Mouse (Mus musculus) stomach, embryonic 14.5 days (tissue): ENCODE measurements at regions not wholly inside any gene's neighbourhood (a gene's known extent, or its start where the extent isn't known, plus 50 kb on each side); places are given as distances from the start of the nearest gene placed in this dataset.
"Not testable (repeated sequence)": the region's sequence is repeated elsewhere in the genome, so short reads cannot be mapped to it uniquely, and the experiment has no call there.

Source experiments
- ATAC-seq: fragments of 200-750 bp; cut with Nextera tagmentation; 2 replicates; pipeline ENCODE4 v1.8.0; 2017; ENCODE audit warnings: low read depth, moderate TSS enrichment; ENCODE audit not compliant: insufficient number of reproducible peaks, insufficient read depth, low FRiP score
- H3K27ac ChIP-seq: fragments of 300-500 bp; sonication (generic); 2 replicates; pipeline ENCODE4 v1.5.1; 2014; ENCODE audit warnings: mild to moderate bottlenecking, low read length, moderate library complexity, mixed read lengths
- H3K27me3 ChIP-seq: fragments of 300-500 bp; sonication (generic); 2 replicates; pipeline ENCODE4 v1.6.1; 2014; ENCODE audit warnings: low read length, control low read depth, mixed read lengths; ENCODE audit not compliant: control insufficient read depth, insufficient read depth
- H3K36me3 ChIP-seq: fragments of 300-500 bp; sonication (generic); 2 replicates; pipeline ENCODE4 v1.6.1; 2014; ENCODE audit warnings: mild to moderate bottlenecking, control low read depth, low read length, moderate library complexity, mixed read lengths; ENCODE audit not compliant: control insufficient read depth, insufficient read depth
- H3K4me1 ChIP-seq: fragments of 300-500 bp; sonication (generic); 2 replicates; pipeline ENCODE4 v1.6.1; 2014; ENCODE audit warnings: low read length, control low read depth, mixed read lengths; ENCODE audit not compliant: control insufficient read depth, insufficient read depth
- H3K4me2 ChIP-seq: fragments of 300-500 bp; sonication (generic); replicated peaks from 2 replicates; pipeline ENCODE4 v1.6.1; 2014; ENCODE audit warnings: low read depth, low read length, control low read depth
- H3K4me3 ChIP-seq: fragments of 300-500 bp; sonication (generic); 2 replicates; pipeline ENCODE4 v1.5.1; 2014; ENCODE audit warnings: low read depth, low read length, control low read depth
- H3K9ac ChIP-seq: fragments of 300-500 bp; sonication (generic); replicated peaks from 2 replicates; pipeline ENCODE4 v1.6.1; 2014; ENCODE audit warnings: low read depth, mild to moderate bottlenecking, control low read depth, low read length, moderate library complexity, mixed read lengths
- H3K9me3 ChIP-seq: fragments of 300-500 bp; sonication (generic); 2 replicates; pipeline ENCODE4 v1.6.1; 2016; ENCODE audit warnings: low read depth, low read length, control low read depth; ENCODE audit not compliant: control insufficient read depth
- WGBS: fragments of 180-500 bp; shearing (Covaris S2); extraction: QIAGEN DNeasy Blood & Tissue Kit; methylation state at CpG from one replicate; pipeline ENCODE4 v1.1.7; 2014; 5-methylcytosine and 5-hydroxymethylcytosine counted together

DNA sequence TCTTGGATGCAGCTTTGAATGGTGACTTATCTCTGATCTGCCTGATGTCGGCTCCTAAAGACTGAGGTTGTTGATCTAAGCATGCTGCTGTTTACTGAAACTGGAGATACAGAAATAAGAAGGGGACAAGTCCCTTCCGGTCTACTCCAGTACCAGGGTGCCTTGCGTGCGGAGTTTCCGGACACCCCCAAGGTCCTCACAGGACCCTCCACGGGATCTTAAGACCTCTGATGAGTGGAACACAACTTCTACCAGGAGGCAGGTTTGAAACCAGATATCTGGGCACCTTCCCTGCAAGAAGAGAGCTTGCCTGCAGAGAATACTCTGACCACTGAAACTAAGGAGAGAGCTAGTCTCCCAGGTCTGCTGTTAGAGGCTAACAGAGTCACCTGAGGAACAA is 148.9 kb upstream of the Stt3b start:
- not testable (repeated sequence) for ATAC-seq, H3K27ac ChIP-seq
- 91% methylated on average over 6 of the region's 6 CpGs for WGBS

DNA sequence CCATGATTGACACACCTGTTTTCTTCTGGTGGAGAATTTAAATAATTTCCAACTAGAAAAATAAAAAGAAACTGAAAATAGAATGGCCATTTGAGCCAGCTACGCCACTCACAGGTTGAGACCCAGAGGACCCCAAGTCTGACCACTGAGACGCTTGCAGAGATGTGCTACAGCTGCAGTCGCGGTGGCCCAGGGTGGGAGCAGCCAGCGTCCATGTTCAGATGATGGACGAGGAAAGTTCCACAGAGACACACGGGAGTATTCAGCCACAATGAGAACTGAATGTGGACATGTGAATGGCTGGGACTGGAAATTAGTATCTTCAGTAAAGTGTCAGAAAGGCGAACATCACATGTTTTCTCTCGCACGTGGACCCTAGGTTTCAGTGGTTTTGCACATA is 155.1 kb upstream of the Stt3b start:
- H3K9me3 ChIP-seq, result no peaks in the 10 kb centered on the region
- 86% methylated on average over 10 of the region's 10 CpGs for WGBS

More for the DNA sequence above, 148.9 kb upstream of the Stt3b start:
- H3K9me3 ChIP-seq, H3K36me3 ChIP-seq, H3K4me1 ChIP-seq, H3K9ac ChIP-seq, H3K4me2 ChIP-seq, H3K27me3 ChIP-seq, H3K4me3 ChIP-seq: not testable (repeated sequence)

DNA sequence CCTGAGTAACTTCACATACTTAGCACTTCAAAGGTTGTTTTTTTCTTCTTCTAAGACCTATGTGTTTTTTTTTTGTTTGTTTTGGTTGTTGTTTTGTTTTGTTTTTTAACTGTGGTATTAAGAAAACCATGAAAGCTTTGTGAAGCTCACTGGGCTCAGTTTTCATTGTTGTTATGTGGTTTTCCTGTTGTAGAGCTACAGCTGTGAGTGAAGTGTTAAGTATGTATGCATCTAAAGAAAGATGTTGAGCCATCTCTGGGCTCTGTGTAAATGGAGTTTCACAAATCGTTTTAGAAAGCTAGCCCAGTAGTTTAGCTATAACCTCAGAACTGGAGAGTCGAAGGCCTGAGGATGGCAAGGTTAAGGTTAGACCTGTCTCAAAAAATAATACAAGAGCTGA is 158.4 kb upstream of the Stt3b start:
- no peak for ATAC-seq

More for the DNA sequence above, 155.1 kb upstream of the Stt3b start:
- no peak for ATAC-seq
- no peak overlapping the region for H3K4me3 ChIP-seq
- H3K4me2 ChIP-seq, result no peak overlapping the region
- no peak overlapping the region for H3K27ac ChIP-seq
- no peaks in the 10 kb centered on the region for H3K36me3 ChIP-seq
- no peaks in the 10 kb centered on the region for H3K4me1 ChIP-seq
- no peak overlapping the region for H3K9ac ChIP-seq
- no peaks in the 10 kb centered on the region for H3K27me3 ChIP-seq

DNA sequence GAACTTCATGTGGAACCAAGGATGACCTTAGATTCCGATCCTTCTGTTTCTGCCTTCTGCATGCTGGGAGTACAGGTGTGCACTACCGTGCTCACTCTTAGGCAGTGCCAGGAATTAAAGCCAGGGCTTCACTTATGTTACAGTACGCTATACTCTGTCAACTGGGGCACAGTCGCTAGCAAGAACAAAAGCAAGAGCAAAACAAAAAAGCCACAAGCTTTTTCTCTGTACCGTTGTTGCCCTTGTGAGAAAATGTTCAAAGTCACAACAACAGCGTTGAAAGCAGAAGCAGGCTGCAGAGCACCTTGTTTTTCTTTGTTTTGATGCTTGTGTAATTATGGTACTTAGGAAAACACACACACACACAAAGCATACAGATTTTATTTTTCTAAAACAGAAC is 161.4 kb upstream of the Stt3b start:
- no peaks in the 10 kb centered on the region for H3K4me1 ChIP-seq
- no peak overlapping the region for H3K9ac ChIP-seq
- no peaks in the 10 kb centered on the region for H3K27me3 ChIP-seq
- ATAC-seq, result no peak
- H3K9me3 ChIP-seq, result no peaks in the 10 kb centered on the region
- no peak overlapping the region for H3K4me2 ChIP-seq
- no peaks in the 10 kb centered on the region for H3K36me3 ChIP-seq
- H3K27ac ChIP-seq, result no peak overlapping the region
- 87% methylated on average over 6 of the region's 6 CpGs for WGBS
- no peak overlapping the region for H3K4me3 ChIP-seq

More for the DNA sequence above, 158.4 kb upstream of the Stt3b start:
- H3K9me3 ChIP-seq, result no peaks in the 10 kb centered on the region
- no peaks in the 10 kb centered on the region for H3K4me1 ChIP-seq
- no peaks in the 10 kb centered on the region for H3K27me3 ChIP-seq
- H3K9ac ChIP-seq, result no peak overlapping the region
- H3K36me3 ChIP-seq, result no peaks in the 10 kb centered on the region
- no peak overlapping the region for H3K4me3 ChIP-seq
- WGBS, result 95% methylated on average over 2 of the region's 2 CpGs
- H3K4me2 ChIP-seq, result no peak overlapping the region
- H3K27ac ChIP-seq, result no peak overlapping the region

DNA sequence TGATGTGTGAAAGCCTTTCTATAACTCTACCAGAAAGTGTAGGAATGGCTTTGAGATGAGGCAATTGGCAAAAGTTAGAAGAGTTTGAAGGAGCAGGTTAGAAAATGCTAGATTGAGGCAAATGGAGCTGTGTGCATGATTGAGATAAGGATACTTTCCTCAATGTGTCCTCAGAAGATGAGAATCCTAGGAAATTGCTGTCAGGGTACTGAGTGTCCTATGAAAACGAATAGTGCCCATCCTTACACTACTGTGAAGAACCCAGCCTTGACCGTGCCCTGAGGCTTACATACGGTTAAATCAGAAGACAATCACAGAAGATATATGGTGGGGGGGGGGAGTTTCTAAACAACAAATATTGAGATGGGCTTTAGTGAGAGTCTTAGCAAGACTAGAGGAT is 162.8 kb upstream of the Stt3b start:
- H3K4me1 ChIP-seq, result no peaks in the 10 kb centered on the region
- H3K4me2 ChIP-seq, result no peak overlapping the region
- no peak for ATAC-seq
- H3K27ac ChIP-seq, result no peak overlapping the region
- H3K4me3 ChIP-seq, result no peak overlapping the region
- 96% methylated on average over 3 of the region's 3 CpGs for WGBS
- no peak overlapping the region for H3K9ac ChIP-seq
- H3K9me3 ChIP-seq, result no peaks in the 10 kb centered on the region
- H3K36me3 ChIP-seq, result no peaks in the 10 kb centered on the region
- H3K27me3 ChIP-seq, result no peaks in the 10 kb centered on the region

DNA sequence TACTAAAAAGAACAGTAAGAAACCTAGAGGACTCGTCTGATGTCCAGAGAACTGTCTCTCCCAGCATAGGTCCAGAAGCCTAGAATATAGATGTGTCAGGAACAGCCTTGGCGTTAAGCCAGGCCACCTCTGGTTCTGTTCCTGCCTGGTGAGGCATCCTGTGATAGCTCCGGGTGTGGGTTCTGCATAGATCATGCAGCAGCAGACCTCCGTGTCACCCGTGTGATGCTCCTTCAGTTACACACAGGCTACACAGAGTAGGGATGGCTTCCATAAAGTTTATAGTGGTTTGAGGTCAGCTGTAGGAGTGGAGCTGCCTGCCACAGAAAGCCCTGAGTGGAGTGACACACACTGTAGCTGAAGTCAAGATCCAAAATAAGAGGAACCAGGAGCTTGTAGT is 163.6 kb upstream of the Stt3b start:
- no peaks in the 10 kb centered on the region for H3K36me3 ChIP-seq
- no peak overlapping the region for H3K27ac ChIP-seq
- 0 out of 2 replicates have a peak, but pooled peaks cover 3% of the 10 kb centered on the region for H3K4me1 ChIP-seq
- no peak for ATAC-seq
- no peaks in the 10 kb centered on the region for H3K27me3 ChIP-seq
- H3K9ac ChIP-seq, result no peak overlapping the region
- H3K9me3 ChIP-seq, result no peaks in the 10 kb centered on the region
- no peak overlapping the region for H3K4me3 ChIP-seq
- no peak overlapping the region for H3K4me2 ChIP-seq
- 90% methylated on average over 5 of the region's 5 CpGs for WGBS

DNA sequence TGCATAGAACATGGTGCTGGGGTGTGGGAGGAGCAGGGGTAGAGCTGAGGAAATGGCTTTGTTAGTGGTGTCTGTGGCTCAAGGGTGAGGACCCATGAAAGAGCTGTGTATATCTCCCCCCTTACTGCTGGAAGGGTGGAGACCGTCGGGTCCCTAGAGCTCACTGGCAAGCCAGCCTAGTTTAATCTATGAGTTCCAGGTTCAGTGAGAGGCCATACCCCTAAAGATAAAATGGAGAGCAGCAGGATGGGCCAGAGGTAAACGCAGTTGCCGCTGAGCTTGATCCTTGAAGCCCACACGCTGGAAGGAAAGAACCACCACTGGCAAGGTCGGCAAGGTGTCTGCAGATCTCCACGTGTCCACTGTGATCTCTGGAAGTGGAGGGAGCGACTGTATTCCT is 164.1 kb upstream of the Stt3b start:
- 88% methylated on average over 8 of the region's 8 CpGs for WGBS
- no peaks in the 10 kb centered on the region for H3K9me3 ChIP-seq

DNA sequence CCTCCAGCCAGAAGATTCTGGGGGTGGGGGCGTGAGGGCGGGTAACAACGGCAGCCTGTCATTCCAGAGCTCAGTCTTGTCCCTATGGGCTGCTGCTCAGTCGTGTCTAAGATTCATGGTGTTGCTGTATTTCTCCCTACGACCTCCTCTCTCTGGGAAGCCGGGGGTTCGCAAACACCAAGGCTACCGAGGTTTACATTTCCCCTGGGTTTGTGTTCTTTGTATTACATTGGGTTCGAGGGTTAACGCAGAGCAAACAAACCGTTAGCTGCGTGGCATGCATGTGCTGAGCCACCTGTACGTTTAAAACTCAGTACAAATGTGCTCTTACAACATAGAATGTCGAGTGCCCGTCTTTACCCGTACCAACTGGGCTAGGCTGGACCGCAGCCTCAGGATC is 166.0 kb upstream of the Stt3b start:
- no peaks in the 10 kb centered on the region for H3K9me3 ChIP-seq
- ATAC-seq, result peak; percentile 33; the same call in 1 of the 2 replicates
- WGBS, result 46% methylated on average over 17 of the region's 17 CpGs
- H3K4me2 ChIP-seq, result no peak overlapping the region
- H3K27ac ChIP-seq, result no peak overlapping the region
- 0 out of 2 replicates have a peak, but pooled peaks cover 4% of the 10 kb centered on the region for H3K4me1 ChIP-seq
- H3K27me3 ChIP-seq, result no peaks in the 10 kb centered on the region
- no peak overlapping the region for H3K9ac ChIP-seq
- H3K4me3 ChIP-seq, result no peak overlapping the region
- H3K36me3 ChIP-seq, result no peaks in the 10 kb centered on the region

More for the DNA sequence above, 164.1 kb upstream of the Stt3b start:
- no peak overlapping the region for H3K4me3 ChIP-seq
- H3K9ac ChIP-seq, result no peak overlapping the region
- H3K36me3 ChIP-seq, result no peaks in the 10 kb centered on the region
- H3K4me2 ChIP-seq, result no peak overlapping the region
- H3K27me3 ChIP-seq, result no peaks in the 10 kb centered on the region
- H3K27ac ChIP-seq, result no peak overlapping the region
- ATAC-seq, result no peak
- 0 out of 2 replicates have a peak, but pooled peaks cover 4% of the 10 kb centered on the region for H3K4me1 ChIP-seq

DNA sequence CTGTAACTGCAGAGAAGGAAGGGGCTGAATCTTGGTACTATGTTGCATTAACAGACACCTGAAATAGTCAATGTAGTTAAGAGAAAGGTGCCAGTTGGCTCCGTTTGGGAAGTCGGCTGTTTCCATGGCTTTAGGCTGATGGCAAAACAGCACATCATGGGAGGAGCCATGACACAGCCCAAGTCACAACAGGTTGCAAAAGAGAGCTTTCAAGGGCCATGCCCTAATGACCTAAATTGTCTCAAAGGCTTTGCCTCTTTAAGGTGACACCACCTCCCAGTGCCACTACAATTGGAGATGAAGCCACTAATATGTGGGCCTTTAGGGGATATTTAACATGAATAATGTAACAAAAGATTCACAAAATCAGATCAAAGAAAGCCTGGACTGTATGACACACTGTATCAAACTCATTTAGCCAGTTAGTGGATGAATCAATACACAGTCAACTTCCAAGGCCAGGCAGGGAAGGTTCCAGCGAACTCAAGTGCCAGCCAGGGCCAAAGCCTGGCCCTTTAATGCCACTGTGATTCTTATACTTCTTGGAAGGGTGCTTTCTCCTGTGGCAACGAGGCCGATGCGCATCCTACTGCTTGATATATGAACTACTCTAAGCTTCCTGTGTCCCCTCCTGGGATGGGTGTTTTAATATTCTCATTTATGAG is 167.5 kb upstream of the Stt3b start:
- ATAC-seq, result no peak
- Histone ChIP-seq H3K4me2 (no peak overlapping the region), H3K27me3 (no peaks in the 10 kb centered on the region), H3K9me3 (no peaks in the 10 kb centered on the region), H3K4me3 (no peak overlapping the region), H3K27ac (no peak overlapping the region), H3K9ac (no peak overlapping the region), H3K36me3 (no peaks in the 10 kb centered on the region), H3K4me1 (0 out of 2 replicates have a peak, but pooled peaks cover 4% of the 10 kb centered on the region)
- WGBS, result 85% methylated on average over 6 of the region's 6 CpGs
